Mouse (Mus musculus) CH12.LX (cell line): ENCODE measurements around the gene Pde12. TPM values are rescaled to one million over a fixed set of nuclear protein-coding genes. Genes with fewer than 3 reads are reported as not detected.
"Not testable (repeated sequence)": the region's sequence is repeated elsewhere in the genome, so short reads cannot be mapped to it uniquely, and the experiment has no call there.

Source experiments
- DNase-seq: peaks from one replicate; pipeline ENCODE4 v3.0.0-alpha.2; 2013; ENCODE audit errors: extremely low read depth
- H3K27ac ChIP-seq: 2 replicates; pipeline ENCODE4 v1.5.1; 2012; ENCODE audit warnings: low read depth, mild to moderate bottlenecking, control low read depth, moderate library complexity; ENCODE audit not compliant: insufficient read depth
- H3K27me3 ChIP-seq: replicated peaks from 2 replicates; pipeline ENCODE3; 2012; ENCODE audit warnings: inconsistent platforms
- H3K36me3 ChIP-seq, 2 experiments: replicated peaks in 1 of 2; 2 replicates each; pipeline versions ENCODE3 to v1.6.1; 2012; ENCODE audit warnings: inconsistent platforms in 1 of 2, low read length in 1 of 2, mild to moderate bottlenecking in 1 of 2, mixed read lengths in 1 of 2, moderate library complexity in 1 of 2; ENCODE audit not compliant: control insufficient read depth in 1 of 2, insufficient read depth in 1 of 2
- H3K4me1 ChIP-seq, 2 experiments: 2 replicates each; pipeline ENCODE4 v1.6.1; 2012; ENCODE audit warnings: inconsistent platforms in 1 of 2, moderate library complexity in 1 of 2; ENCODE audit not compliant: insufficient read depth in 2 of 2, control insufficient read depth in 1 of 2
- H3K4me2 ChIP-seq: 2 replicates; pipeline ENCODE4 v1.6.1; 2012; ENCODE audit warnings: low read depth, mild to moderate bottlenecking, control low read depth; ENCODE audit not compliant: poor library complexity, insufficient read depth, severe bottlenecking
- H3K4me3 ChIP-seq, 3 experiments: fragments of 150-350 bp in 1 of 3; sonication (generic) in 1 of 3; replicated peaks in 1 of 3; 2 replicates each; pipeline versions ENCODE3 to v1.5.1; 2011 to 2012; ENCODE audit warnings: low read depth in 2 of 3, low read length in 2 of 3, mild to moderate bottlenecking in 2 of 3, moderate library complexity in 2 of 3, control low read depth in 1 of 3, improper control_type of control experiment in 1 of 3, inconsistent platforms in 1 of 3, mixed read lengths in 1 of 3; ENCODE audit not compliant: poor library complexity in 1 of 3
- H3K79me2 ChIP-seq: replicated peaks from 2 replicates; pipeline ENCODE4 v1.6.1; 2012; ENCODE audit warnings: mild to moderate bottlenecking, moderate library complexity; ENCODE audit not compliant: control insufficient read depth, poor library complexity, insufficient read depth, severe bottlenecking; ENCODE audit errors: extremely low read depth
- H3K9ac ChIP-seq: 2 replicates; pipeline ENCODE4 v1.6.1; 2012; ENCODE audit warnings: low read depth, mild to moderate bottlenecking, control low read depth, moderate library complexity; ENCODE audit not compliant: insufficient read depth
- H3K9me3 ChIP-seq: replicated peaks from 2 replicates; pipeline ENCODE3; 2012; ENCODE audit warnings: low read length, inconsistent platforms, mixed read lengths
- CHD1 ChIP-seq: IDR thresholded peaks from 2 replicates; pipeline ENCODE4 v1.6.1; 2012; ENCODE audit warnings: low read depth, low read length, improper control_type of control experiment, inconsistent platforms
- E2F4 ChIP-seq: IDR thresholded peaks from 2 replicates; pipeline ENCODE4 v1.6.1; 2011; ENCODE audit warnings: low read depth, low read length, improper control_type of control experiment; ENCODE audit not compliant: insufficient replicate concordance
- ELF1 ChIP-seq: IDR thresholded peaks from 2 replicates; pipeline ENCODE4 v1.6.1; 2014; ENCODE audit warnings: low read depth, mild to moderate bottlenecking, inconsistent platforms, low read length, improper control_type of control experiment
- HCFC1 ChIP-seq: IDR thresholded peaks from 2 replicates; pipeline ENCODE4 v1.6.1; 2012; ENCODE audit warnings: low read depth, mild to moderate bottlenecking, inconsistent platforms, low read length, improper control_type of control experiment
- KAT2A ChIP-seq: IDR thresholded peaks from 2 replicates; pipeline ENCODE4 v1.6.1; 2012; ENCODE audit warnings: low read length, improper control_type of control experiment, inconsistent platforms; ENCODE audit not compliant: insufficient replicate concordance
- MAX ChIP-seq: IDR thresholded peaks from 2 replicates; pipeline ENCODE4 v1.6.1; 2011; ENCODE audit warnings: low read length, improper control_type of control experiment
- MYC ChIP-seq: IDR thresholded peaks from 2 replicates; pipeline ENCODE4 v1.6.1; 2011; ENCODE audit warnings: low read depth, mild to moderate bottlenecking, improper control_type of control experiment, low read length
- NELFE ChIP-seq: IDR thresholded peaks from 2 replicates; pipeline ENCODE4 v1.6.1; 2011; ENCODE audit warnings: low read depth, low read length, improper control_type of control experiment
- PAX5 ChIP-seq: IDR thresholded peaks from 2 replicates; pipeline ENCODE4 v1.6.1; 2012; ENCODE audit warnings: low read length, inconsistent platforms, mixed read lengths
- POLR2A ChIP-seq: IDR thresholded peaks from 2 replicates; pipeline ENCODE4 v1.6.1; 2011; ENCODE audit warnings: low read depth, mild to moderate bottlenecking, improper control_type of control experiment, low read length
- RAD21 ChIP-seq: IDR thresholded peaks from 2 replicates; pipeline ENCODE4 v1.6.1; 2011; ENCODE audit warnings: low read depth, mild to moderate bottlenecking, low read length, improper control_type of control experiment, moderate library complexity
- SIN3A ChIP-seq: IDR thresholded peaks from 2 replicates; pipeline ENCODE4 v1.6.1; 2012; ENCODE audit warnings: low read length, improper control_type of control experiment, inconsistent platforms
- USF1 ChIP-seq: IDR thresholded peaks from 2 replicates; pipeline ENCODE4 v1.6.1; 2014; ENCODE audit warnings: low read depth, mild to moderate bottlenecking, inconsistent platforms, low read length, improper control_type of control experiment
- USF2 ChIP-seq: conservative IDR thresholded peaks from 2 replicates; pipeline ENCODE4 v1.6.1; 2011; ENCODE audit warnings: low read depth, low read length, improper control_type of control experiment
- ZMIZ1 ChIP-seq: IDR thresholded peaks from 2 replicates; pipeline ENCODE4 v1.6.1; 2012; ENCODE audit warnings: low read depth, mild to moderate bottlenecking, inconsistent platforms, low read length, improper control_type of control experiment
- dilution Hi-C: fragments of 300-500 bp; cut with MboI; formaldehyde crosslinking; loops from 2 replicates; pipeline ENCODE4 v1.14.3; 2020; ENCODE audit warnings: low sequenced_read_pairs; ENCODE audit not compliant: extremely low pct_unique_long_range_greater_than_20kb, extremely low pct_ligation_motif_present
- in situ Hi-C: fragments of 300-500 bp; cut with MboI; formaldehyde crosslinking; loops from 3 replicates; pipeline ENCODE4 v1.14.3; 2019; ENCODE audit warnings: low sequenced_read_pairs, low pct_ligation_motif_present, low pct_unique_long_range_greater_than_20kb, mixed read lengths
- polyA plus RNA-seq: library from polyadenylated mRNA; unstranded; fragments of >175 nt; gene quantifications from 2 replicates; pipeline ENCODE4 v1.2.1, GENCODE M21; 2012; ENCODE audit warnings: low read depth; ENCODE audit not compliant: insufficient read length
- total RNA-seq, 2 experiments: library from RNA; depleted of rRNA; stranded (reverse); fragments of 300-350 nt in 1 of 2; fragments of >200 nt in 1 of 2; gene quantifications; 2 replicates each; pipeline ENCODE4 v1.2.3; 2012 to 2014

Gene Pde12
- total and polyA plus RNA-seq, 3 experiments: 8.4 to 14.9 (median 14.2) TPM

DNA sequence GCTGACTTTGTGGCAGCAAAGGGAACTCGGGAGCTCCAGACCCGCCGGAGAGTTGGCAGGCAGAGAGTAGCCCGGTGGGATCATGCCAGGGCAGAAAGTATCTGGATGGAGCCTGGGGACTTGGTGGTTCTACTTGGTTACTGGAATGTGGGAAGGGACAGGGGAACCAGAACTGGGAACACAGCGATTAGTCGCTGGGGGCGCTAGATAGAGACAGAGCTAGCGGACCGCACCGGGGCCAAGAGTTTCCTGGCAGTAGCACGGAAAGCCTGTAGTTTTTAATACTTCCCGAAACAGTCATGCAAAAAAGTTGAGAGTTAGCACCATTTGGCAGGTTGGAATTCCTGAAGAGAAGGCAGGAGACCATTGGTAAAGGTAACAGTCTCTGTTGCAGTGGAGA, 5.7 kb upstream of the Pde12 start:
- H3K79me2 ChIP-seq: peaks cover 4% of the 10 kb centered on the region; the same call in 1 of the 2 replicates
- H3K27ac ChIP-seq: no peak overlapping the region
- in situ Hi-C loops (loop anchor here (25.0 kb wide), 1 partner anchor 312 kb away; the partner anchor contains the start of gene Hesx1), dilution Hi-C loops (no loop called here)
- H3K9me3 ChIP-seq: peaks cover 3% of the 10 kb centered on the region
- H3K9ac ChIP-seq: no peak overlapping the region
- no peak overlapping the region for H3K4me3 ChIP-seq
- no peaks in the 10 kb centered on the region for H3K27me3 ChIP-seq
- H3K4me1 ChIP-seq: peaks cover 5 to 44% of the 10 kb centered on the region in 2 experiments
- H3K36me3 ChIP-seq: no peaks in the 10 kb centered on the region
- no peak for DNase-seq
- no peak overlapping the region for H3K4me2 ChIP-seq
- TF ChIP-seq CHD1 (no peak), ZMIZ1 (no peak), HCFC1 (no peak), MYC (no peak), NELFE (no peak), SIN3A (no peak), KAT2A (no peak), USF1 (no peak), POLR2A (no peak), E2F4 (no peak), MAX (no peak), ELF1 (no peak), USF2 (no peak), PAX5 (no peak), RAD21 (no peak)
- TF ChIP-seq, all 38 proteins: peak for 0

DNA sequence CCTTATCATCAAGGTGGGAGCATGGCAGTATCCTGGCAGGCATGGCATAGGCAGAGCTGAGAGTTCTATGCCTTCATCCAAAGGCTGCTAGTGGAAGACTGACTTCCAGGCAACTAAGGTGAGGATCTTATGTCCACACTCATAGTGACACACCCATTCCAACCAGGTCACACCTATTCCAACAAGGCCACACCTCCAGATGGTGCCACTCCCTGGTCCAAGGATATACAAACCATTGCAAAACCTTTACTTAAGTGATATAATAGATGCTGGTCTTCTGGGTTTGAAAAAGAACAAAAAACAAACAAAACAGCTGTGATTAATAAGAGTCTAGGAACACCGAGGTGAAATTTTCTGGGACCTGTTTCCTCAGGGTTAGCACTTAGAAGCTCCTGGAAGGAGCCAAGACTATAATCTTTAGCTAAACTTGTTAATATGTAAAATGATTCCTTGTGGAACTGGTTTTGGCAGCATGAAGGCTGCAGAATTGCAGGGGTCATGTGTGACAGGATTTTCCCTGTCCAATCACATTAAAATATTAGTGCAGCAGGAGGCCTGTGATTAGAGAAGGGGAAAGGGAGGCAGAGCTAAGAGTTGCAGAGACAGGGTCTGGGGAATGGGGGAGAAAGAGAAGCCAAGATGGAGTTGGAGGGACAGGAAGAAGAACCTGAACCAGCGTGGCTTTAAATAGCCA, 4.9 kb upstream of the Pde12 start:
- H3K36me3 ChIP-seq, H3K27ac ChIP-seq, dilution Hi-C loops, DNase-seq, H3K9ac ChIP-seq, H3K4me3 ChIP-seq, H3K79me2 ChIP-seq, H3K4me2 ChIP-seq, H3K9me3 ChIP-seq, H3K27me3 ChIP-seq: not testable (repeated sequence)
- peaks cover 5 to 44% of the 10 kb centered on the region in 2 experiments for H3K4me1 ChIP-seq
- in situ Hi-C loops: loop anchor here (25.0 kb wide), 1 partner anchor 313 kb away; the partner anchor contains the start of gene Hesx1
